Mouse (Mus musculus) c-Kit-positive CD71-positive TER-119-negative erythroid progenitor cells, embryonic 14.5 days (primary cell): ENCODE data around the gene Chrm3.
"Not testable (repeated sequence)": the region's sequence is repeated elsewhere in the genome, so short reads cannot be mapped to it uniquely, and the experiment has no call there.

ENCODE experiments used
- DNase-seq: peaks from one replicate; pipeline ENCODE4 v3.0.0-alpha.2; 2013; ENCODE audit warnings: low read depth

Chrm3 gene

DNA sequence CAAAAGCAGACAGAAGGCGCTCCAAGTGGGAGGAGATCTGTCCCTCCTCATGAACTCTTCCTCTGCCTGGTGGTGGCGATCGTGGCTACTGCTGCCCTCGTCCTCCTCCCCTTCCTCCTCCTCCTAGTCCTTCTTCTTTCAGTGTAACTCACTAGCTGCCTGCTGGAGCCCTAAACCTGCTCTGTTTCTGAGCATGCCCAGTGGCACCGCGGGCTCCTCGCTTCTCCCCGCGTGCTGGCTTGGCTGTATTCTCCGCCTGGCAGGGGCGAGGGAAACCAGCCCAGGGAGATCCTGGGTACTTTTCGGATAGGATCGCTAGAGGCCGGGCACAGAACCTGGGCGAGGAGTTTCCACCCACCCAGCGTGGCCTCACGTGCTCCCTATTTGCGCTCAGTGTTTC lies at the start of gene Chrm3:
Gene Chrm3, minus strand, starts transcription at position 71 of the 400 bp plus-strand sequence.
- DNase-seq: no peak

DNA sequence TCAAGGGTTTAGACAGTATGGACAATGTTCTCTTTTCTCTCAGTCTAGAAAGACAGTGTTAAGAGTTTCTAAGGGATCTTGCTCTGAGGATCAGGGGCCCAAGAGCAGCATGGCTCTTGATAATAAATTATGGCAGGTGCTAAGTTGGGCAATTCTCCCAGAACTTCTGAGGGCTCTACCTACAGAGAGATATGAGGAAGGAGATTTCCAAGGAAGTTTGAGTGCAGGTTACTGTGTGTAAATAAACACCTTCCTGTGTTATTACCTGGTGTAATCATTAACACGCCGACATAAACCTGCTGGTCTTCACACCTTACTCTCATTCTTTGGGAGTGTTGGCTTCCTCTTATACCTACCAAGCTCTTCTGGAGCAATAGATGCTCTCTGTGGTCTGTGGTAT lies 33.7 kb upstream of the Chrm3 start:
- DNase-seq: no peak

DNA sequence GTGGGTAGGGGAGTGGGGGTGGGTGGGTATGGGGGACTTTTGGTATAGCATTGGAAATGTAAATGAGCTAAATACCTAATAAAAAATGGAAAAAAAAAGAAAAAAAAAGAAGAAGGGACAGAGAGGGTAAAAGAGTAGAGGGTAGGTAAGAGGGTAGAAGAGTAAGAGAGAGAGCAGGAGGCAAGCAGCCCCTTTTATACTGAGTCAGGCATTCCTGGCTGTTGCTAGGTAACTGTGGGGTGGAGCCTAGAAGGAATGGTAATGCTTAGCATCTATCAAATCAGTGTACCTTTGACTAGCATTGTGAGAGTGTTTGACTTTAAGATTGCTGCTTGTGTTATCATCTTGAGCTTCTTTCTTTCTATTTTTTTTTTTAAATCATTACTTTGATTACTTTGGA lies 14.8 kb upstream of the Chrm3 start:
- not testable (repeated sequence) for DNase-seq

DNA sequence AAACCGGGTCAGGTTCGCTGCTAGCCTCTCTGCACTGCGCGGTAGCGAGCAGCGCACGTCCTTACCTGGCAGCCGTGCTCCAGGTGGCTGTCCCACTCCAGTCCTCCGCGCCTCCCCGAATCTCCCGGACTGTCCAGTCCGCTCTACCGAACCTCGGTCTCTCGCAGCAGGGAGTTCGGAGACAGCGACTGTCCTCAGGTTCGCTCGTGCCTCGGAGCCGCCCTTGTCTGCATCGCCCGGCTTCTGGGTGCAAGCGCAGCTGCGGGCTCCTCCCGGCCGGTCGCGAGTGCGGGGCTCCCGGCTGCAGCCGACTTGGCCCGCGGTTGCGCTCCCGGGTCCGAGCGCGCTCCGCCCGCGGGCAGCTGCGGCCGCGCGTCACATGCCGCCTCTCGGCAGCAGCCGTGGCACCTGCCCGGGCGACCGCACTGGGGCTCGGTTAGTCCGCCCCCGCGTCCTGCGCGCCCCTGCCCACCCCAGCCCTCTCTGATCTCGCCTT lies 400 bp downstream of the Chrm3 start:
- no peak for DNase-seq

DNA sequence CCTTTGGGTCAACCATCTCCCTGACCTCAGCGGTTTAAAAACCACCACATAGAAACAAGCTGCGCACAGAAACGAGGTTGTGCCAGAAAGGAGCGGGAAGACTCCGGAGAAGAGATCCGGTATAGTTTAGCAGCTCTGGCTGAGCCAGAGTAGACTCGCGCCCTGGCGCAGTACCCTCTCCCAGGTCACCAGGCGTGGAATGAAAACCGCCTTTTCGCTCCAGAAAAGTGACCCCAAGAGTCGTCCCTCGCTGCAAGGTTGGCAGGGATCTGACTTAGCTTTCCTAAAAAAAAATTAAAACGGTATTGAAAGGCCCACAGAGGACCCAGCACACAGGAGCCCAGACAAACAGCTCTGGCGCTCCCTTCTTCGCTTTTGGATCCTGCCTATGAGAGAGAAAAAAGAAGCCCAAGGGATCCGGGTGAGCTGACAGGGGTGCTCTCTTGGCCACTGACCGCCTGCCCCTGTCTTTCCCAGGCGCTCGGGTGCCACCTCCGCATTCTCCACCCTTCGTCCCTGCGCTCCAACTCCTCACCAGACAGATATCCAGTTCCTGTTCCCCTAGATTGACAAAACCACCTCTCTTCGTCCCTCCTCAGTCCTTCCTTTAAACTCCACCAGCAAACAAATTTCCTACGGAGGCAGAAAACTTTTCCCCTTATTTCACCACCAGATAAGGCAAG lies 990 bp downstream of the Chrm3 start:
- DNase-seq: no peak

DNA sequence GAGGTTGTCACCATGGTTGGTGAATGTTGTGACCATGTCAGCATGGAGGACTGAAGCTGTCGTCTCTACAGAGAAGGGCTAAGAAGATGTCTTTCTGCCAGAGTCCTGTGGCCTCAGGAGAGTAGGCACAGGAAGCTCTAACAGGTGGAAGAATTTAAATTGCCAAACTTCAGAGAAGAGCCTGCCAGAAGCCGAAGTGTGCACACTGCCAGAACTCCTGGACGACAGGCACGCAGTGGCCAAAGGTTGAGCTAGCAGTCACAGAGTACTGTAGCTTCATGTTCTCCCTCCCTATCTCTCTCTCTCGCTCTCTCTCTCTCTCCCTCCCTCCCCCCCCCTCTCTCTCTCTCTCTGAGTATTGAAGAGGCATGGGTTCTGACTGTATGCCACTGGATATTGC lies 4.9 kb downstream of the Chrm3 start:
- no peak for DNase-seq

DNA sequence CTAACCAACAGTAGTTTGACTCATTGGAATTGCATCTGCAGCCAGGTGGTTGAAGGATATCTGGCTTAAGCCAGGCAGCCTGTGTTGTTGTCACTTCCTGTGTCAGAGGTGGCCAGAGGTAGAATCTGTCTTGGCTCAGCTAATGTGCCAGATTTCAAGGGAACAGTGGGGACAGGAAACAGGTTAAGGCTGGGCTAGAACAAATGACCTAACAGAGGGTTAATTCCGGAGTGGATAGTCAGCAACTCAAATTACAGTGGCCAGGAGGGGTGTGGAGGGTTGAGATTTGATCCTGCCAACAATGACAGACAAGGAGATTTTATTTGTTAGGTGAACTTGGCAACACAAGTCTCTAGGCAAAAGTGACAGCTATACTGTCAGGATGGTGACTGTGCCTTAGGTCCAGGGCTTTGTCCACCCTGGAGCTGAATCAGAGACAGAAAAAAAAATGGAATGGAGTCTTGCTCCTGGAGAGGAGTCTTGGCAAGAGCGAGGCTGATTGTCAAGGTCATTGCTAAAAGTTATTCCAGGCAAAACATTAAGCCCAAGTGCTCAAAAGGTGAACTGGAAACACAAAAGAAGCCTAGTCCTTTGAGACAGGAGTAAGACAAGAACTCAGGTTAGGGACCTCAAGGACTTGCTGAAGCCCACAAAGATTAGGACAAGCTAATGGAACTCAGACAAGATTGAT lies 5.6 kb downstream of the Chrm3 start:
- no peak for DNase-seq

DNA sequence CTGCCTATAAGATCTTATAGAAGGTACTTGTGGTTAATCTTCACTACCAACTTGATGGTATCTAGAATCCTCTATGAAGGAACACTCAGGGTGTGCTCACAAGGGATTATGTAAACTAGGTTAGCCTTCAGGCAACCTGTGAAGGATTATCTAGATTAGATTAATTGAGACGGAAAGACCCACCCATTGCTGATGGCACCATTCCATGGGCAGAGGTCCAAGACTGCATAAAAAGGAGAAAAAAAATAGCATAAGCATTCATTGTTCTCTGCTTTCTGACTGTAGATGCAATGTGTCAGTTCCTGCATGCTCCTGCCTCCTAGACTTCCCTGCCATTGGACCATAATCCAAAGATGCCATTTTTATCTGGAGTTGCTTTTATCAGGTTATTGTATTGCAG lies 8.5 kb downstream of the Chrm3 start:
- no peak for DNase-seq

DNA sequence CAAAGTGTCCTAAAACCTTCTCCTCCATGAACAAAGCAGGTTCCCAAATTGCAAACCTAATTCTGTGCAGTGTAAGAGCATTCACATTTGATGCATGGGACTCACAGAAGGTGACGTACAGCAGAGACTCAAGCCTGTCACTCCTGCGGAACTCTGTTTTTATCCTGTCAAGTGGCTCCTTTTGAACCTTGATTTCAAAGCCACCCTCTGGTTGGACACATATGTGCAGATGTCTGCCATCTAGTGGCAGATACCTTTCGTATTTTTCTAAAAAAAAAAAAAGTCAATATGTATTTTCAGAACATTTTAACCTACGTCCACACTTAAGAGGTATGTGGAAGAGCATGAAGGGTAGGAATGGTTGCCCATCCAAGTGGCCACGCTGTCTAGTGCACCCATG lies 16.3 kb downstream of the Chrm3 start:
- no peak for DNase-seq

DNA sequence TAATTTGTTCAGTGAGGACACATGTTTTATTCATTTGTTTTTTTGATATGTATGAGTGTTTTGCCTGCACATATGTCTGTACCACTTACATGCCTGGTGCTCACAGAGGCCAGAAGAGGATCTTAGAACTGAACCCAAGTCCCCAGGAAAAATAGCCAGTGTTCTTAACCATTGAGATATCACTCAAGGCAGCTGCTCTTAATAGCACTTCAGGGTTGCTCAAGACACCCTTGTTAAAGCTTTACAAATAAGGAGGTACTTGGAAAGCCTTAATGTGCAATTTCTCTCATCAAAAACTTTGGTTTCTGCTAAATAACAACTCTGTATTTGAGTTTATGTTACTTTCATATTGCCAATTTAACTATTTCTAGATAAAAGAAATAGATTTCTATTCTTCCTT lies 25.1 kb downstream of the Chrm3 start:
- no peak for DNase-seq

DNA sequence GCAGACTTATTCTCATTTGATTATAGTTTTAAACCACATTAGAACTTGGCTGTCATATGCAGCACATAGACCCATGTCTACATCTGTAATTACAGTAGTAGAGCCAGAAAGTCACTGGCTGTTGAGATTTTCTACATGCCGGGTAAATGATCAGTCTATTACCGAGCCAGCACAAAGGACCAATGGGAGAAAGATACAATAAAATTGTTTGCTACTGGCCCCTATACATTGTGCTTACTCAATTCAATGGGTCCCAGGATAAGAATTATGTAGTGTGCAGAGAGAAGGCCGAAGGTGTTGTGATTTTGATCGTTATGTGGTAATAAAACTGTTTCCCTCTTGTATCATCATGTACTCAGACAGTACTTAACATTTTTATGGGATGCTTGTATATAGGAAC lies 27.9 kb downstream of the Chrm3 start:
- DNase-seq: no peak

DNA sequence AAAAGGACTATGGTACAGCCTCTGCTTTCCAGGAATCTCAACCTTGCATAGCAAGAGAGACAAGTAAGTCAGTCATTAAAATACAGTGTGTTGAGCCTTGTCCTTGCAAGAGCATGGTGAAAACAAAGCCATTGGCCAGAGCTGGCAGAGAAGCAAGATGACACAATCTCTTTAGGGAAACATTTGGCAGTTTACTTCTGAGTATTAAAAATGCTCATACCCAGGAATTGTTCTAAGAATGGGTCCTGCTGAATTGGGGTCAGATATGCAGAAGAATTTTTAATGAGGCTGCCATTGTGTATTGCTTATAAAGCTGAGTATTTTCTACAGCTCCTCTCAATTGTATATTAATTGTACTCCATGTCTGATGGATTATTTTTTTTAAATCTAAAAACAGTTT lies 50.8 kb downstream of the Chrm3 start:
- no peak for DNase-seq

DNA sequence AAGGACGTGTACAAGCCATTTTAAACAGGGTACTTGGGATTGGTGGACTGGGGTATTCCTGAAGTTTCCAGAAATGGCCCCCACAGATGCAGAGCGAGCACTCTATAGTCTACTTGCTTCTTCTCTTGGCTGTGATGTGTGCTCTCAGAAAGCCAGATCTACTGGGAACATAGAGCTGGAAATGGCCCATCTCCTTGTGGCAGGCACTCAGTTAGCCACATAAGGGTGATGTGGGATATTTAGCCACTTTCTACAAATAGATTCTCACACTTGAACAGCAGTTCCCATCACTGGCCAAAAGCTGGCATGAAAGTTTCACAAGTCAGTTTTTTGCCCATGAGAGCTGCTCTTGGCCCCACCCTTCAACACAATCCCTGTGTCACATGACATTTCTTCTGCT lies 65.5 kb downstream of the Chrm3 start:
- DNase-seq: no peak

DNA sequence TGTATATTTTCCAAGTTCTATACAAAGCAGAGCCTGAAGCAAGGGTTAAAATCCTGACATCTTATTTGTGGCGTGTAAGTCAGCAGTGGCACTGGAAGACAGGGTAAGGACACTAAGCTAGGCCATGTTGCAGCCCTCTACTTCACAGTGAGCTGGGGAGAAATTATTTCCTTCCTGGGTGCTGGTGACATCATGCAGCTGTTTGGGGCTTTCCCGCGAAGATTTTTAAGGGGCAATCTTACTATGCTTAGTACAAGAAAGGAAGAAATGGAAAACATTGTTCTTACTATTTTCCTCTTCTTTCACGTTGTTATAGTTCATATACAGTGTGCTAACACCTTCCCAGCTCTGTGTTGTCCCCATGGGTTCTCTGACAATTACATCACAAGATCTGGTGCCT lies 76.3 kb downstream of the Chrm3 start:
- no peak for DNase-seq

DNA sequence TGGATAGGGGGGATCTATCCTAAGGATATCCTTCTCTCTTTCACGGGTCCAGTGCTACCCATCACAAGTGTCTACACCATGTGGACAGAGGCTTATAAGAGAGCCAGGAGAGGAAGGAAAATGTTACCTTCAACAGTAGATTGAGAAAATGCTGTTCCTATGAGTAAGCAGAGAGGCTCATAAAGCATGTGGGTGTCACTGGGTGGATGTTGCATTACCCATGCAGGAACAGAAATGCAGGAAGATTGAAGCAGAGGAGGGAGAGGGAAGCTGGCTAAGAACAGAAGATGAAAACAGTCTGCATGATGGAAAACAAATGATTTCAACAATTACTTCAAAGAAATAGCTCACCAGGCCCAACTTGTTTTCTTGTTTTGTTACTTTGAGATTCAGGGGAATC lies 85.7 kb downstream of the Chrm3 start:
- no peak for DNase-seq

DNA sequence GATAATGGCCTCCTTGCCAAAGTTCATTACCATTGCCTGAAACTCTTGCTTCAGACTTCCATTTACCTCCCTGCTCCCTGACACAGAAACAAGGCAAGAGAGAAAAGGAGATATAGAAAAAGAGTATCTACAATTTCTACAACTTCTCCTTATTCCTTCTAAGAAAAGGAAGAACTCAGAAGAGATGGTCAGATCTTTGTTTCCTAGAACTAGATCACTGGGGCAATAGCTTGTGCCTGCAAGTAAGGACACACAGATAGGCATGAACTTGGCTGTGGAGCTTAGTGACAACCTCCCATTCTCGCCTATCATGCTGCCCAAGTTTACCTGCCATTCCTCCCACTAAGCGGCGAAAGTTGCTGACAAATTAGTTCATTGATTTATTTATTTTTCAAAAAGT lies 96.9 kb downstream of the Chrm3 start:
- DNase-seq: no peak

DNA sequence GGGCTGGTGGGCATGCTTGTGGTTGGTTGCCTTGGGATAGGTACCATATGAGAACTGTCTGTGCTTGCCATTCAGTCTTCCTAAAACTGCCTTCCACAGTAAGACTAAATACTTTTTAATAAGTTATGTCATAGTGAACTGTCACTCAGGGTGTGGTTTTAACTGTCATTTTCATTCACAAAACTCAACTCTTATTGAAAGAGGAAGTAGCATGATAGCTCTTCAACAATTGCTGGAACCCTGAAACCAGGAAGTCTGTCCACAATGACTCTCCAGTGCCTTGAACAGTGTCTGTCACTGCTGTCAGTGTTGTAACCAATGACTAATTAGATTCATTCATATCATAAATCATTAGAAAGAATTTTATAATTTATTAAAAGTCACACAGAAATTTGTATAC lies 107.6 kb downstream of the Chrm3 start:
- DNase-seq: no peak

DNA sequence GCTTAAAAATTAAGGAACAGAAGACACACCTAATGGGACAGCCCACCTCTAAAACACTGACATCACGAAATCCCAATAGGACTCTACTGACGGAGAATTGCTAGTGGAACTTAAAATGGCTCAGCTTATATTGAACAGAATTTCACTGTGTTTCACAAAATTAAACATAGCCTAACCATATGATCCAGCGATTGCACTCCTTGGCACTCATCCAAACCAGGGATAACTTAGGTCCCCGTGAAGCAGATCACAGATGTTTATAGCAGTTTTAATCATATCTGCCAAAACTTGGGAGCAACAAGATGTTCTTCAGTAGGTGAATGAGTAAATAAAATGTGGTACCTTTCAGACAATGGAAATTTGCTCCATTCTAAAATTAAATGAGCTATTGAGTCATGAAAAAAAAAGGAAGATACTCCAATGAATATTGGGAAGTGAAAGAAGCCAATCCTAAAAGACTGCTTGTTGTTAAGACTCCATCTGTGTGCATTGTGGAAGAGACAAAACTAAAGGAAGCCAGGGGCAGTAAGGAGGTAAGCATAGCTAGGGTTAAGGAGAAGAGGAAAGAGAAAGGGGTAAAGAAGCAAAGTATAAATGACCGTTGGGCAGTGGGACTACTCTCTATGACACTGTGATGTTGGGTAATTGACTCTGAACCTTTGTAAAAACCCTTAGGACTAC lies 109.0 kb downstream of the Chrm3 start:
- DNase-seq: no peak

DNA sequence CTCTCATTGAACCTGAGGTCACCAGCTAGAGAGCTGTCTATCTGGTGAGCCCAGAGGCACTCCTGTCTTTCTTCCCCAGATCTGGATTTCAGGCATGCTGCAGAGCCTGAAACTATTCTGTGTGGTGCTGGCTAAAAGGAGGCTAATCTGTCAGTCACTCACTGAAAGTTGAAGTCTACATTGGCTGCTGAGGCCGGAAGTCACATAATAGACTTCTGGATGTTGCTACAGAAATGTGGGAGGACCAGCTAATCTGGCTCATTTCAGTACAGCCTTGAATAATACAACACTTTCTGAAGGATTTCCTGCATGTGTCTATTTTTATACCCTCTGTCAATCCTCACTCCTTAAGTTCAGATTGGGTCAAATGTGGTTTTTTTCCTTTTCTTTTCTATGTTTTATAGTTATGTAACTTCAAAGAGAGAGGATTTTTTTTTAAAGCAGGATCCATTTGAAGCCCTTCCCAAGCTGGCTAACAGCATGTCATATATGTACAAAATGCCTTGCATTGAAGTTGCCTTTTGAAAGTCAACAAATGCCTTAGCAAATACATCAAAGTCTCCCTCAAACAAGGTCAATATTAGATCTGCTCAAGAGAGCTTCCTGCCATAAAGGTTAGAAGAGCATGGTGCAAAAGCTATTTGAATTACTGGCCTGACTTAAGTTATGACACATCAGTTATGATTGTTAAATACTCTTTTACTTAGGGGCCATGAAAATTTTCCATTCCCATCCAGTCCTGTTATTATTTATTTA lies 116.2 kb downstream of the Chrm3 start:
- no peak for DNase-seq

DNA sequence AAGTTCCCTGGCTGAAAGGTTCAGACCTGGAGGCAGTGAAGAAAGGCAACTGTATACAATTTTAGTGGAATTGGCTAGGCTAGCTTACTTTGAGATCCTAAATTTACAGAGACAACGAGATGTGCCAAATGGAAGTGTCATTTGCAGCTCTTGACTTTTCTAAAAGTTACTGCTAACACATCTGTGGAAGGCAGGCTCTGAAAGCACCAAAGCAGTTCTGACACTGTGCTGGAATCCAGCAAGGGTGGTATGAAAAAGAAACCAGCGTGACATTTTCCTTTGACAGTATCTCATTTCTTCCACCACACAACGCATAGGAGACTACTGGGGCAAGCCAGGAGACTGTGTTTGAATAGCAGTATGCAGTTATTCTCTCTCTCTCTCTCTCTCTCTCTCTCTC lies 120.4 kb downstream of the Chrm3 start:
- no peak for DNase-seq

DNA sequence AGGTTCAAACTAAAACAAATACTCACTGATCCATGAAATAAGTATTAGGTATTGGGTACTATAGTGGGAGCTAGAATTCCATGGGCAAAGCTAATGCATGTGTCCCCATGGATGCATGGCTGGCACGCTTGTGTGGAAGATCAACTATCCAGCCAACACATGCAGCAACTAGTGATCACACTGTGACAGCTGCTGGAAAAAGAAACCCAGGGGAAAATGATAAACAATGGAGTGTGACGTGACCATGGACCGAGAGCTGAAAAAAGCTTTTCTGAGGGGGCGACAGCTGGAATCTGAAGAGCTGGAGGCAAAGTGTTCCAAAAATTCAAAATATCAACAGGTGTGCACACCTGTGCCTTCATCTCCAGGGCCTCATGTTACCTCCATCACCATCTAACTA lies 120.8 kb downstream of the Chrm3 start:
- no peak for DNase-seq

DNA sequence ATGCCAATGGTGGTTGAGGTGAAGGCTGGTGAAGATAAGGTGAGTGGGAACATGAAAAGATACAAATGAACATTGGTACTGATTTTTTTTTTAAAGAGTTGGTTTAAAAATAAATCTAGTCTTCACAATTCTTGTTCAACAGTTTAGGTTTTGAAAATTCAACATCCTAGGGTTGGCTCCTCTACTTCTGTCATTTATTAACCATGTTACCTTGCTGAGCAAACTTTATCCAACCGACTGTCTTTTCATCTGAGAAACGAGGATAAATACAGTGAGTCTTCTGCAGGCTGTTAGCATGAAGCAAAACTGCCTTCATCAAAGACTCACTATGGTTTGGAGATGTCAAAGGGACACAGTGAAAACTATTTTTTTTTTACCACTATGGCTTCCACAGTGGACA lies 123.0 kb downstream of the Chrm3 start:
- no peak for DNase-seq

DNA sequence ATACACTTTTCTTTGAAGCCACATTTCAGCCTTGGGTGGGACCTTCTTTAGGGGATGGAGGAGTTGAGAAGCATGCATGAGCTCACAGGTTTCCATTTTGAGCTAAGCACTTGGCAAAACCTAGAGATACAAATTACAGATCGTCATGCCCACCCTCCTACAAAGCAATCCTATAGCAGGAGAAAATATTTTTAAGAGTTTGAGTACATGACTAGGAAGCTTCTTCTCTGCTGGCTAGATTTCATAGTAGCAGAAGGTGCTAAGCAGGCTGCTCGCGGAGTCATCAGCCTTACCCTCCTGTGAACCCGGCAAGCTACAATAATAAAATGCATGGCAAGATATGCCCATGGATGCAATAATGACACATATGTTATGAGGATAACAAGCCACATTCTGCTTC lies 124.4 kb downstream of the Chrm3 start:
- DNase-seq: no peak
